Mouse (Mus musculus): ENCODE results near the gene Tango6.
"Not testable (repeated sequence)": the region's sequence is repeated elsewhere in the genome, so short reads cannot be mapped to it uniquely, and the experiment has no call there.

The Tango6 gene

DNA sequence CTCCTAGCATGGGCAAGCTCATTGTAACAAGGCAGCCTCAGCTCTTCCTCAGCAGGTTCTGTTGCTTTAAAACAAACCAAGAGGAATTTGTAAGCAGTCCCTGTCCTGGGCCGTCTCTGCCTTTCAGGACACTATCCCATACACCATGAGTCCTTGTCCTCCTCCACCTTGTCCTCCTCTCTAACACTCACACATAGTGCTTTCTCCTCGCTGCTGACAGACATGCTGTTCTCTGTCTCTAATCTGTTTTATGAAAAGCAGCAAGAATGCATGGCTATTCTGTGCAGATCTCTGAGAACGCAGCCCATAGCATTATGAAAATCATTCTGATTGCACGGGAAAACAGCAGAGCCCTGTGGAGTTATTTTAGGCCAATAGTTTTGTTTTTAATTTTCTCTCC lies 78.4 kb downstream of the Tango6 start:
- DNase-seq (ENCODE audit: low read depth, low spot score) = no peak

DNA sequence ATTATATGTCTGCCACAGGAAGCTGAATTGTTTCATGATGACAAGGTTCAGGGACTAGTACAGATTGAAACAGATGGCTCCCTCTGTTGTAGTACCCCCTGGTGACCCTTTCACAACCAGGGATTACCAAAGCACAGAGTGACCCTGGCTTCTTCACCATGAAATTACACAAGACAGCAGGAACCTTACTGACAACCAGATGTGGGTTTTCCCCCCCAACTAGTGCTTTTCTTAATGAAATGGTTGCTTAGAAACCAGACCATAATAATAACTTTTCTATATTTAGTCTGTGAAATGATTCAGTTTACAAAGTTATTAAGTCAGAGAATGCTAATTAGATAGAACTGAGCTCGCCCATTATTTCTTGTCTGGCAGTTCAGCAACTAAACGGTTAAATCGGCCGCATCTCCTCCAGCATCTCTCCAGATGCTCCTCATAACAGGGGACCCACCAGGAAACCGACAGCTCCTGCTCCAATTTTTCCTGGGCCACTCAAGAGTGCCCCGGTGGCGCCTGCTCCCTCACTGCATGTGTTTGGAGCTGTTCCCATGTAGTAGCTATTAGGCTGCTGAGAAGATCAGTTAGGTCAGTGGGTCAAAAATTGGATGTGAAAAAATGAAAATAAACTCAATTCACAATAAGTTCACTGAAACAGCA lies 79.1 kb downstream of the Tango6 start:
- peak; percentile 37 for DNase-seq (ENCODE audit: low read depth, low spot score)

DNA sequence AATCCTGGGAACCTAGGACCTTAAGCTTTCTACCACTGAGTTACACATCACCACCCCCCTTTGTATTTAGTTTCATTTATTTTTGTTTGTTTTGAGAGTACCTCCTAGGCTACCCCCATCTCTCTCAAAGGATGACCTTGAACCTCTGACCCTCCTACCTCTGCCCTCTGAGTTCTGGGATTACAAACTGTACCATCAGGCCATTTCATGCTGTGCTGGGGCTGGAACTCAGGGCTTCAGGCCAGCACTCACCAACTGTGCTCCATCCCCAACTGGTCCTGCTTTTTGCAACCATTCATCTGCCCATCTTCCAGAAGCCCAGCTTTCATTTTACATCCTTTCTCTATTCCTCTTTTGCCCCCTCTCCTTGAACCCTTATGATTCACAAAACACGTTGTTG lies 81.7 kb downstream of the Tango6 start:
- DNase-seq (ENCODE audit: low read depth, low spot score) = no peak

DNA sequence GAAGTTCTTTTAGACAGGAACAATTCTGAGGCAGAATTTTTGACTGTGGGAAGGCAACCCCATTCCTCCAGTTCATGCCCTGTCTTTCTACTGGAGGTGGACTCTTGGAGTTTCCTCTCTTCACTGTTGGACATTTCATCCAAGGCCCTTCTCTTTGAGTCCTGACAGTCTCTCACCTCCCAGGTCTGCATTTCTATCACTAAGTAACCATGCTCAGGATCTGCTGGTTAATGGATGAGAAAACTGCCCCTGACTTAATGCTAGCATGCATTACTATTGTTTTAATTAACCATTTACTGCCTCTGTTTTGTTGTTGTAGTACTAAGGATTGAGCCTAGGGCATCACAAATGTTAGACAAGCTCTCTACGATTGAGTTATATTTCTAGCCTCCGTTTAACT lies 82.7 kb downstream of the Tango6 start:
- no peak for DNase-seq (ENCODE audit: low read depth, low spot score)

DNA sequence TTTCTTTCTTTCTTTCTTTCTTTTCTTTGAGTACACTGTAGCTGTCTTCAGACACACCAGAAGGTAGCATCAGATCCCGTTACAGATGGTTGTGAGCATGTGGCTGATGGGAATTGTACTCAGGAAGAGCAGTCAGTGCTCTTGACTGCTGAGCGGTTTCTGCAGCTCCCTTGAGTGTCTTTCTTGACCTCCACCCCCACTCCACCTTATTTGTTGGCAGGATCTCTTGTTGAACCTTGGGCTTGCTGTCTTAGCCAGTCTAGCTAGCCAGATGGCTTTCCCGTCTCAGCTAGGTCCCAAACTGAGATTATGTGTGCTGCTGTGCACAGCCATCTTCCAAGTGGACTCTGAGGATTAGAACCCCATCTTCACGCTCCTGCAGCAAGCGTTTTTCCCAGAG lies 83.9 kb downstream of the Tango6 start:
- no peak for DNase-seq (ENCODE audit: low read depth, low spot score)

DNA sequence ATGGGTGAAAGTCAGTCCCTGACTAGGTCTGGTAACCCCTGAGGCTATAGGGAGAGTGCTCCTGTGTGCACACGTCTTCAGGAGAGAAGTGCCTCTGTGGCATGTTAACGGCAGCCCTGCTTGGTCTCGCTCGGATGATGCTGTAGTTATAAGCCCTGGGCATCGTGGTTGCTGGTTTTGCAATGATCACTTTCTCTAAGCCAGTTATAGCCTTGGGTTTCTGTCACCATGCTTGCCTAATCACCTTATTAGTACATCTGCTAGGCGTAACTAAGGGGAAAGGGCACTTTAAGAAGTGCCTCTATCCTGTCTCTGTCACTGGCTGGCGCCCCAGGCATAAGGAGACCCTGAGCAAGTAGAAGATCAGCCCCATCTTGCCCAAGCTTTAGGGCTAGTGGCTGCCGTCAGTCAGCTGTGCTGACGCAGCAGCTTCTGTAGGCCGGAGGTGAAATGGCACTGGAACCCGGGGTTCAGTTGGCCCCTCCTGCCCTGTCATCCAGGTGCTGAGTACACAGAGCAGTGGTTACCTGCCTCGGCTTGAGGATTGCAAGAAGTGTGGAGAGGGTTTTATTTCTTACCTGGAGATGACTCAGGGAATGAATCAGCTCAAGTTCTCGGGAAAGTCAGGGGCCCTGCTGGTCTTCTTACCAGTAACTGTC lies 86.4 kb downstream of the Tango6 start:
- DNase-seq (ENCODE audit: low read depth, low spot score) = no peak

DNA sequence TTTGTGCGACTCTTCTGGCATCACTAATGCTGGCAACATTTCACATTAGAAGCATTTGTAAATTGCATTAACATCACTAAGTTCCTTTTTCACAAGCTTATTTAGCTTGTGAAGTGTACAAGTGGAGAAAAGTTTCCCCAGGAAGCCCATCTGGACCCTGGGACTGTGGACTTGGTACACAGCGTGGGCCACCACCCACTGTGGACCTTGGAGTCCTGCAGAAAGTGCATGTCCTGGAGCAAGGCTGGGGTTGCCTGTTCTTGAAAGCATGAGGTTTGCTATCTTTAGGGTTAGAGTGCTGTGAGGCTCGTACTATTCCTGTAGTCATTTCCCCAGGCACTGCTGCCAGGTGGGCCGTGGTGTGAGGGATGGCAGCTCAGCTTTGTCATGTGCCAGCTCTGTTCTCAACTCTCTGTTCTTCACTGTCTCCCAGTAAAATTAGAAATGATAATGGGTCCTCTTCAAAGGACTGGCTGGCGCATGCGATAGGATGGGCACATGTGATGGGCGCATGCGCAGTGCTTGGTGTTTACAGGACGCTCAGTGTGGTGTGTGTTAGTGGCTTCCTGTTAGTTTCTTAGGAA lies 87.8 kb downstream of the Tango6 start:
- DNase-seq (ENCODE audit: low read depth, low spot score) = no peak

DNA sequence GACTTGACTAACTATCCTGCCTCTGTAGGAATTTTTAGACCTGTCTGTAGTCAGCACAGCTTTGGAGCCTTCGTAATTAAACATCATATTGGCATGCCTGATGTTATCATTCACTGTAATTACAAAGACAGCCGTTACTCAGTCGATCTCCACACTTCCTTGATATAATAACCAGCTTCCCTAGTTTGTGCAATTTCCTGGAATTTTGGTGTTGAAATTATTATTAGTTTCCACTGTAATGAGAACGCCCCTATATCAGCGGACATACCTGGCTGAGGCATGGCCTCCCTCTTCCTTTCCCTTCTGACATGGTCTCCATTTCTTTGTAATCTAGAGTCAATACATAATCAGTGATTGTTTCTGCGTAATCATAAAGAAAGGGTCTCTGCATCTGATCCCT lies 89.2 kb downstream of the Tango6 start:
- no peak for DNase-seq (ENCODE audit: low read depth, low spot score)

DNA sequence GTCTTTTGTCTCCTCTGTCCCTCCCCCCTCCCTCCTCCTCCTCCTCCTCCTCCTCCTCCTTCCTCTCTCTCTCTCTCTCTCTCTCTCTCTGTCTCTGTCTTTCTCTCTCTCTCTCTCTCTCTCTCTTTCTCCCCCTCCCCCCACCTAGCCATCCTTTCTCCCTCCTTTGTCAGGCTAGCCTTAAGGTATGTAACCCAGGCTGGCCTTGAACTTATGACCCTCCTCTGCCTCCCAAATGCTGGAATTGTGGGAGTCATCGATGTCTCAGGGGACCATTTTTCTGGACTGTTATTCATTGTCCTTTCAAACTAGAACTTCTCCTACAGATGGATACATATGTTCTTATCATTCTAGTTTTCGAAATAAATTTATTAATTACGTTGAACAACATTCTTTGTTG lies 89.6 kb downstream of the Tango6 start:
- DNase-seq (ENCODE audit: low read depth, low spot score) = no peak

DNA sequence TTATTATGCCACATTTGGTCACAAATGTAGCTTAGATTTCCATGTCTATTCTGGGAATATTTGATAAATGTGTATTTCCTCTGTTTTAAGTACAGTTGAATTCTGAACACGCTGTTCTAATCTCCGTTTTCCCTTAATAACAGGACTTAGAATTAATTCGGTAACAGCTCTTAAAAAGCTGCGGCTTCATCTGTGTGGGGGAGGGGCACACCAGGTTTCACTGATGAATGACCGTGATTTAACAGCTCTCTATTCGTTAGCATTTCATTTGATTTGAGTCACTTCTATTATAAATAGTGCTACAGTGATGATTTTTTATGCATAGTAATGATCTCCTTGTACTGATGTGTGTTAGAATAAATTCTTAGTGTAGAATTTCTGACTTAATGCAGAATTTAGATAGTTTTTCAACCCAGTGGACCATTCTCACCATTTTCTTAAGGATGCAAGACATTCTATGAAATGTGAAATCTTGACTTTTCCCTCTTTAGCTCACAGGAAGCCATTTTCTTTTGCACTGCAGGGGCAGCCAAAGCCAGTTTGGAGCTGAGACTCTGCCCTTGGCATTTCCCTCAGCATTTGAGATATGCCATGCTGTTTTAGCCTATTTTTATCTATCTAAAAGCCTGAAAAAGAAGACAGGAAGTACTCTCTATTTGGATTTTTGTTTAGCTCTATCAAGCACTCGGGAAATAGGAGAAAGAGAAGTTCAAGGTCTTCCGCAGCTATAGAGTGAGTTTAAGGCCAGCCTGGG lies 91.9 kb downstream of the Tango6 start:
- no peak for DNase-seq (ENCODE audit: low read depth, low spot score)

DNA sequence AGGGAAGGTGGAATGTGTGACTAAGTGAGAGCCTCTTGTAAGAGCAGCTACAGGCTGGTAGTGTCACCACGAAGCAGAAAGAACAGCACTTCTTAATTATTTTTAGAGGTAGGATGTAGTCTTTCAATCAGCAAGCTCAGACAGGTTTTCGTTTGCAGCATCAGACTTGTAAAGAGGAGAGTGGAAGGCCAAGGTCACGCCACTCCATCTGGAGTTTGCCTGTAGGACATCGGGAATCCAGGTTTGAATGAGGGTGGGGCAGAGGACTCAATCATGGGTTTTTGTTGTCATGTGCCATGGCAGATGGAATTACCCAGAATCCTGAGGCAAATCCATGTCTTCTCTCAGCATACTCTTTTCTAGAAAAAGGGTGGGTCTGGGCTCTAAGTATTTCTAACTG lies 106.8 kb downstream of the Tango6 start:
- no peak for DNase-seq (ENCODE audit: low read depth, low spot score)

DNA sequence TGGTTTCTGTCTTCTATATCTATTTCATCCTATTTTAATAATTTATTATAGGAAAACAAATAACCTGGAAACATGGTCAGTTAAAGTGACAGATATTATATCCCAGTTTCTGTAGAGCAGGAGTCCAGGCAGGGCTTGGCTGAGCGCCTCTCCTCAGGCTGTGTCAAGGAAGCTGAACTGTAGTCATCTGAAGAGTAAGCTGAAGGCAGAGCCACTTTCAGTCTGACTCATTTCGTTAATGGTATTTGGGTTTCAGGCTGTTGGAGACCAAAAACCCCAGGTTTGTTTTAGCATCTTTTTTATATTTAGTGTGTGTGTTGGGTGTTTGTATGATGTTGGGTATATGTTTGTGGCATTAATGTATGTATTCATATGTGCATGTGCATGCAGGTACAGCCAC lies 112.0 kb downstream of the Tango6 start:
- no peak for DNase-seq (ENCODE audit: low read depth, low spot score)

DNA sequence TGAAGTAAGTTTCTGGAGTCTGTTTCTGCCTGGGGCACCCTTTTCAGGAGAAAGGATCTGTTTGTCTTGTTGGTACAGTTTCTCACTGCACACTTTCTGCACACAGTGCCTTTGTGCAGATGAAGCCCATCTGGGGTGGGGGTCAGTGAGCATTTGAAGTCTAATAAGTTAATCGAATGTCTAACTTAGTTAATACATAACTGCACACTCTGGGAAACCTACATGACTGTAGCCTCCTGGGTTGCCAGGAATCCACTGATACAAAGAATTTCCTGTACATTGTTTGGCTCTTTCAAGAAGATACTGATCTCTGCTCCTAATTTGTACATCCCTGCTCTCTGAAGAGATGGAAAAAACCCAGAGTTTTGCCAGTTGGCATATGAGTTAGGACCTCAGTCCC lies 117.0 kb downstream of the Tango6 start:
- DNase-seq (ENCODE audit: low read depth, low spot score) = no peak

DNA sequence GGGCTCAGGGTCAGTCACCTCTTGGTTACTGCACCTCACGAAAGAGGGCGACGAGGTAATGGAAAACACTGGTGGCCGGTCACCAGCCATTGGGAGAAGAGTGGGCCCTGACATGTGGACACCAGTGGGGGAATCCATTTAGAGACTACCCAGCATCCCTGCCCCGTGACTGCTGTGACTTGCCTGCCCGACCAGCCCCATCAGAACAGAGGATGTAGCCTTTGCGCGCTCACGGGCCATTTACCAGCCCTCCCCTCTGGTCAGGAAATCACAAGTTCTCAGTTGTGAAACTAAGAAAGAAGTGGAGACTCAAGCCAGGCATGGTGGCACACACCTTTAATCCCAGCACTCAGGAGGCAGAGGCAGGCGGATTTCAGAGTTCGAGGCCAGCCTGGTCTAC lies 118.4 kb downstream of the Tango6 start:
- DNase-seq (ENCODE audit: low read depth, low spot score) = no peak

DNA sequence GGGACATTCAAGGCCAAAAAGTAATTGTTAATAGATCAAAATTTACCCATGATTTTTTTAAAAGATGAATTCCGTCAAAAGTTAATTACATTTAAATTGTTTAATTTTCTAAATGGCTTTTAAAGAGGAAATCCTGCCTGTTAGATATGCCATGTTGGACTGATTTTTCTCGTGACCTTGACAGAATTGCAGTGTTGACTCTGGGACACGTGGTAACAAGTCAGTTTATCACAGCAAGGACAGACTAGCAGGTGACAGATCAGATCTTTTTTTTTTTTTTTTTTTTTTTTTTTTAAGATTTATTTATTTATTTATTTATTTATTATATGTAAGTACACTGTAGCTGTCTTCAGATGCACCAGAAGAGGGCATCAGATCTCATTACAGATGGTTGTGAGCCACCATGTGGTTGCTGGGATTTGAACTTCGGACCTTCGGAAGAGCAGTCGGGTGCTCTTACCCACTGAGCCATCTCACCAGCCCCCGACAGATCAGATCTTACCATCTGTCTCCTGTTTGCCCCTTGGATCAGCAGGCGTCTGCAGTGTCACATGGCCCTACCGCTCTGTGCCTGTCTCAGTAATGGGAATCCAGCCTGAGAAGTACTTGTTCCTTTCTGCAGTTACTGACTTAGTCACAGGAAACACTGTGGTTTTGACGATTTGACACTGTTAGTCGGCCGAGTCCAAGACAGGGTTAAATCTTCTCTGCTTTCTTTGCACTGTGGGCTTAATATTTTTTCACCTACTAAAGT lies 119.7 kb downstream of the Tango6 start:
- DNase-seq (ENCODE audit: low read depth, low spot score) = not testable (repeated sequence)

DNA sequence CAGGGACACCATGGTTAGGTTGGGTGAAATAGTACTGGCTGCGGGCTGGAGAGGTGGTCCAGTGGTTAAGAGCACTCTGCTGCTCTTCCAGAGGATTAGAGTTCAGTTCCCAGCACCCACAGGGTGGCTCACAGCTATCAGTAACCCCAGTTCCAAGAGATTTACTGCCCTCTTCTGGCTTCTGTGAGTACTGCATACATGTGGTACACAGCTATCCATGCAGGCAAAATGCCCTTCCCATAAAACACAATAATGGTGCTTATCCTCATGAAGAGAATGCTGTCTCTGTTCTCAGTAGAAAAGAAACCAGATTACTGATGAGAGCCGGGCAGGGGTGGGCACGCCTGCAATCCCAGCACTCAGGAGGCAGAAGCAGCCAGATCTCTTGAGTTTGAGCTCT lies 123.0 kb downstream of the Tango6 start:
- no peak for DNase-seq (ENCODE audit: low read depth, low spot score)

DNA sequence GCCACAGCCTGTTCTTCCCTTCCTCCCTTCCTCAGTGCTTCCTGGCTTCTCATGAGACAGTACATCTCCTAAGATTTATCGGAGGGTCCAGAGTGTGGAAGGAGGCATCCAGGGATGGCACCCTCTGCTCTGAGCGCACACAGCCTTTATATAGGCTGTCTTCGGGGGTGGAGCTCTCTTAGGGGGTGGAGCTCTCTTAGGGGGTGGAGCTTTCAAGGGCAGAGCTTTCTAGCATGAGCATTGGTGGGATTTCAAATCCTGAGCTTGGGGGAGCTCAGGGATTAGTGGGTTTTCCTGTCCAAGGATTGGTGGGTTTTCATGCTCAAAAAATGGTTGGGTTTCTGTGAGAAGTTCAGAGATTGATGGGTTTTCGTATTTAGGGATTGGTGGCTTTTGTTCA lies 124.6 kb downstream of the Tango6 start:
- no peak for DNase-seq (ENCODE audit: low read depth, low spot score)

DNA sequence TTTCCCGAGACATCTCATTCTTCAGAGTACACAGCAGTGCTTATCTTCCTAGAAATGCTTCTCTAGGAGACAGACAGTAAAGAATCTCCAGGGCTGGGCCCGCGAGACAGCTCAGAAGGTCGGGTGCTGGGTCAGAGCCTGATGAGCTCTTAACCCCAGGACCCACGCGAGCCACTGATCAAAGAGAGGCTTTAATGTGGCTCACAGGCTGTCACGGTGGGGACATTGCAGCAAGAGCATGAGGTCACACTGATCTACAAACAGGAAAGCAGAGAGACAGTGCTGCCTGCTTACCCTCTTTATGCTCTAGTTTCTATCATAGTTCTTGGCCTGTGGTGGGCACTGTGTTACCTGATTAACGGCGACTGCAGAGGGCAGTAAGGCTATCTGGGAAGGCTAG lies 126.9 kb downstream of the Tango6 start:
- DNase-seq (ENCODE audit: low read depth, low spot score) = no peak

DNA sequence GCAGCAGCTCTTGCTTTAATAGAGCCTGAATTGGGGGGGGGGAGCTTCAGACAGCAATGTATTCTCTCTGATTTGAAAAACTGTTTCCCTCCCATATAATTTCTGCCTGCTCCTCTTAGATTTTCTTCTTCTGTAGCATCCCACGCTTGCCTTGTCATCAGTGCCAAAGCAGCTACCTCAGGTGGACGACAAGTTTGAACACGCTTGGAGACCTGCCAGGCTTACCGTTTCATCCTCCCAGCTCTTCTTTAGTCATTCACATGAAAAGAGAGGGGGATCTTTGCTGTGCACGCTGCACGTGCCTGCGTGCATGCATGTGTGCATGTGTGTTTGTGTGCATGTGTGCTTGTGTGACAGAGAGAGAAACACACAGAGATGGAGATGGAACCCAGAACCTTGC lies 127.5 kb downstream of the Tango6 start:
- DNase-seq (ENCODE audit: low read depth, low spot score) = no peak

DNA sequence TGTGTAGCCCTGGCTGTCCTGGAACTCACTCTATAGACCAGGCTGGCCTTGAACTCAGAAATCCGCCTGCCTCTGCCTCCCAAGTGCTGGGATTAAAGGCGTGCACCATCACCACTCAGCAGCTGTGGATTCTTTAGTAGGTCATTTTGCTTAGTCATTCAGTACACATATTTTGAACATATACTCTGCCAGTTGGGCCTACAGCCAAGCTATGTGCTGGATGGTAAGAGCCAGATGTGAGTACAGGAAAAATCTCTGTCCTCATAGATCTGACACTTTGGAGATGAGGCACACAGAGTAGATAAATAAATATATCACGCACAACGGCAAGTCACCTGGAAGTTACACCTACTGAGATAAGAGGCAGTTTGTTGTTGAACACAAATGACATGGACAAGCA lies 129.7 kb downstream of the Tango6 start:
- no peak for DNase-seq (ENCODE audit: low read depth, low spot score)

DNA sequence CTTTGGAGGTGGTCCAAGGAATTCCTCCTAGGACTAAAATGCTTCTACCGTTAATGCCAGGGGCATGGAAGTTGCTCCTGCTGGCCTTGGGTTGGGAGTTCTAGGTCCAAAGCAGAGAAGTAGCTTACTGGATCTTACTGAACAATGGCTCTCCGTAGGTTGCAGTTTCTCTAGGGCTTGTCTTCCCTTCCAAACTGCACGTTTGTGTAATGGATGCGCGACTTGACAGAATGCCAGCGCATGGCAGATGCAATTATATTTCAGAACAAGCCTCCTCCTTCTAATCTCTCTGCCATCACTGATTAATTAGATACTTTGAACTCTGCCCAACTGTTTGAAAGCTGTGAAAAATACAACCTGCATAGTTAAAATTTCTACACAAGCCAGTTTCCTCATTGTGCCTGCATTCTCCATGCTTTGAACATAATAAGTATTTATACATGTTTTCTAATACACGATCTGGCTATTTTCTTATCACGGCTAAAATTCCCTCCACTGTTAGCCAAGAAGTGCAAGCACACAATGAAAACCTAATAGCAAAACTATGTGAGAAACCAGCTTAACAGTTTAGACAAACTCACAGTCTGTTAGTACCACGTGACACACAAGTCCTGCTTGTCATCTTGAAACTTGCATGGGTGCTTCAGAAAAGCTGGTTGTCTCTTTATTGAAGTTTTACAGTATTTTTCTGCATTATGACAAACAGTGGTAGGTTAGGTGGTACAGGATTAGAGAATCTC lies 133.7 kb downstream of the Tango6 start:
- DNase-seq (ENCODE audit: low read depth, low spot score) = no peak
